Comparison of ENCODE assay signal across 17 mouse cellular contexts in the genomic region with DNA sequence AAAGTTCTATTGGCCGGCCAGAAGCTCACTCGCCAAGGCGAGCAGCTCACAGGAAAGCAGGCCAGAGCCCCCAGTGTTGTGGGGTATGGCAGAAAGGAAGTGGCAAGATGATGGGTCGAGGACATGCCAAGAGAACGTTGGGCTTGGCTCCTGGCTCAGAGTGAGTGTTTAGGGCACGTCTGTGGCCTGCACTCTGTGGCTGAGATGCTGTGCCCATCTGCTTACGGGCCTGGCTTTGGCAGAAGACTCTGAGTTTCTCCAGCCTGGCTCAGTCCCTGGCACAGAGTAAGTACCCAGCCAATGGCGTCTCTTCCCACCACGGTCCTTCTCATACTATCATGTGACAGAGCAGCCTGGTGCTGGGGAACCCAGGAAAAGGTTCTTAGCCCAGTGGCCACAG. TPM values are rescaled to one million over a fixed set of nuclear protein-coding genes. Genes with fewer than 3 reads are reported as not detected.
DNase-seq lines count a peak whose midpoint lies in the region; ATAC-seq lines count a peak whose summit lies in the region.
"Had no signal": no experiment of that assay in that cellular context is flagged by ENCODE, and none has a peak within 500 bp of the region (broad histone marks: within the 10 kb centered on the region; RNA-seq: fewer than 3 reads in every experiment).

No protein-coding gene starts in this region.

- no peaks in the 10 kb centered on the region for H3K9me3 ChIP-seq in forebrain, embryonic 15.5 days
- H3K9me3 ChIP-seq in midbrain, embryonic 13.5 days = no peaks in the 10 kb centered on the region
- H3K9me3 ChIP-seq: intestine, embryonic 15.5 days had no signal

- H3K36me3 ChIP-seq in forebrain, embryonic 15.5 days = no peaks in the 10 kb centered on the region
- H3K36me3 ChIP-seq in midbrain, embryonic 13.5 days = no peaks in the 10 kb centered on the region
- H3K36me3 ChIP-seq: intestine, embryonic 15.5 days had no signal

- H3K27me3 ChIP-seq in forebrain, embryonic 15.5 days = no peaks in the 10 kb centered on the region; the same call in 1 of the 2 replicates
- peaks cover 15% of the 10 kb centered on the region for H3K27me3 ChIP-seq in midbrain, embryonic 13.5 days

- WGBS in forebrain, embryonic 15.5 days = 77% methylated on average over 9 of the region's 9 CpGs
- 88% methylated on average over 9 of the region's 9 CpGs for WGBS in midbrain, embryonic 13.5 days

- ATAC-seq in forebrain, embryonic 15.5 days (replicated peaks) = no peak
- ATAC-seq in midbrain, embryonic 13.5 days = no peak
- no peak for ATAC-seq in erythroblast, adult 5-6 weeks (replicated peaks; ENCODE audit: low FRiP score, poor library complexity, severe bottlenecking)
- ATAC-seq: intestine, embryonic 15.5 days had no signal

- no peak overlapping the region for H3K4me2 ChIP-seq in forebrain, embryonic 15.5 days (replicated peaks)
- no peak overlapping the region for H3K4me2 ChIP-seq in midbrain, embryonic 13.5 days (replicated peaks)
- H3K4me2 ChIP-seq: intestine, embryonic 15.5 days; liver, embryonic 11.5 days had no signal

- H3K4me1 ChIP-seq in forebrain, embryonic 15.5 days = peaks cover 27% of the 10 kb centered on the region
- H3K4me1 ChIP-seq in midbrain, embryonic 13.5 days (replicated peaks) = peaks cover 45% of the 10 kb centered on the region
- H3K4me1 ChIP-seq: intestine, embryonic 15.5 days had no signal

- H3K27ac ChIP-seq in forebrain, embryonic 15.5 days (replicated peaks) = peak overlapping the region; percentile 20; the same call in 1 of the 2 replicates
- peak overlapping the region; percentile 58 for H3K27ac ChIP-seq in midbrain, embryonic 13.5 days
- H3K27ac ChIP-seq: intestine, embryonic 15.5 days had no signal

- H3K4me3 ChIP-seq in forebrain, embryonic 15.5 days = no peak overlapping the region
- no peak overlapping the region for H3K4me3 ChIP-seq in midbrain, embryonic 13.5 days (replicated peaks)
- H3K4me3 ChIP-seq: erythroblast, embryonic 14.5 days; intestine, embryonic 15.5 days had no signal

- peak; percentile 51 for DNase-seq in 3134 (ENCODE audit: extremely low read depth, insufficient read length, low spot score)
- peak; percentile 69 to 78 for DNase-seq in cerebellum, adult 18-20 months
- no peak for DNase-seq in ovary, adult 18-20 months (ENCODE audit: low spot score)
- no peak for DNase-seq in c-Kit-positive CD71-positive TER-119-positive erythroid progenitor cells, embryonic 14.5 days (ENCODE audit: low spot score)
- DNase-seq: adrenal gland, adult 8-10 months; gastrocnemius, postnatal 10 days; kidney, postnatal 14 days; thymus, postnatal 25 days had no signal

- no peak overlapping the region for H3K9ac ChIP-seq in forebrain, embryonic 15.5 days (replicated peaks)
- peak overlapping the region; percentile 21; the same call in 1 of the 2 replicates for H3K9ac ChIP-seq in midbrain, embryonic 13.5 days (replicated peaks)
- H3K9ac ChIP-seq: intestine, embryonic 15.5 days had no signal

RNA-seq across cellular contexts. Expression of gene Sept3, which starts 5.9 kb away (rescaled TPM):
- polyA plus RNA-seq in forebrain, embryonic 15.5 days (2015; fragmentation: Nextera tagmentation; extraction: Ambion mirVana) = 450 and 460 TPM in 2 replicates
- polyA plus RNA-seq in midbrain, embryonic 13.5 days (2015; fragmentation: Nextera tagmentation; extraction: Ambion mirVana) = 341 and 349 TPM in 2 replicates
- total RNA-seq in erythroblast, adult 5-6 weeks (2015; ENCODE audit: low replicate concordance) = 2.3 TPM in 1 of 2 replicates, not detected in the other
- 0.09 TPM in 1 of 2 replicates, not detected in the other for total RNA-seq in erythroblast, adult 5-6 weeks (2017; ENCODE audit: low replicate concordance)
- polyA plus RNA-seq: erythroblast, embryonic 14.5 days had no signal

RNA-seq across cellular contexts. Expression of gene 1500009C09Rik, which starts 16.6 kb away (rescaled TPM):
- polyA plus RNA-seq in forebrain, embryonic 15.5 days (2015; fragmentation: Nextera tagmentation; extraction: Ambion mirVana) = 13.5 and 14.7 TPM in 2 replicates
- polyA plus RNA-seq in midbrain, embryonic 13.5 days (2015; fragmentation: Nextera tagmentation; extraction: Ambion mirVana) = 9.6 and 9.7 TPM in 2 replicates
- not detected in 2 replicates for total RNA-seq in erythroblast, adult 5-6 weeks (2015; ENCODE audit: low replicate concordance)
- not detected in 2 replicates for total RNA-seq in erythroblast, adult 5-6 weeks (2017; ENCODE audit: low replicate concordance)
- total RNA-seq: gastrocnemius, postnatal 10 days had no signal
- polyA plus RNA-seq: erythroblast, embryonic 14.5 days; heart, embryonic 14.5 days; liver, embryonic 11.5 days had no signal

RNA-seq across cellular contexts. Expression of gene Cenpm, which starts 24.2 kb away (rescaled TPM):
- polyA plus RNA-seq in forebrain, embryonic 15.5 days (2015; fragmentation: Nextera tagmentation; extraction: Ambion mirVana) = 38.9 and 45.6 TPM in 2 replicates
- polyA plus RNA-seq in midbrain, embryonic 13.5 days (2015; fragmentation: Nextera tagmentation; extraction: Ambion mirVana) = 28.6 and 30.4 TPM in 2 replicates
- total RNA-seq in erythroblast, adult 5-6 weeks (2015; ENCODE audit: low replicate concordance) = 10.7 and 11.0 TPM in 2 replicates
- 2.3 and 7.2 TPM in 2 replicates for total RNA-seq in erythroblast, adult 5-6 weeks (2017; ENCODE audit: low replicate concordance)

RNA-seq across cellular contexts. Expression of gene Wbp2nl, which starts 30.0 kb away (rescaled TPM):
- polyA plus RNA-seq in forebrain, embryonic 15.5 days (2015; fragmentation: Nextera tagmentation; extraction: Ambion mirVana) = 0.15 TPM in 1 of 2 replicates, not detected in the other
- polyA plus RNA-seq in midbrain, embryonic 13.5 days (2015; fragmentation: Nextera tagmentation; extraction: Ambion mirVana) = not detected in 2 replicates
- not detected in 2 replicates for total RNA-seq in erythroblast, adult 5-6 weeks (2015; ENCODE audit: low replicate concordance)
- total RNA-seq in erythroblast, adult 5-6 weeks (2017; ENCODE audit: low replicate concordance) = not detected in 2 replicates
- total RNA-seq: adrenal gland, adult 8-10 months; gastrocnemius, postnatal 10 days; left cerebral cortex, adult 18-20 months had no signal
- polyA plus RNA-seq: cortical plate, adult 2 months; erythroblast, embryonic 14.5 days; heart, embryonic 14.5 days had no signal

RNA-seq across cellular contexts. Expression of gene Tnfrsf13c, which starts 44.6 kb away (rescaled TPM):
- 0.11 and 0.37 TPM in 2 replicates for polyA plus RNA-seq in forebrain, embryonic 15.5 days (2015; fragmentation: Nextera tagmentation; extraction: Ambion mirVana)
- polyA plus RNA-seq in midbrain, embryonic 13.5 days (2015; fragmentation: Nextera tagmentation; extraction: Ambion mirVana) = not detected in 2 replicates
- 0.84 and 6.3 TPM in 2 replicates for total RNA-seq in erythroblast, adult 5-6 weeks (2015; ENCODE audit: low replicate concordance)
- not detected in 2 replicates for total RNA-seq in erythroblast, adult 5-6 weeks (2017; ENCODE audit: low replicate concordance)
- polyA plus RNA-seq: intestine, embryonic 15.5 days had no signal

Comparison
In these comparisons a context has a peak if more than half of its experiments do, and no peak if none do; other contexts are left out.
1. DNase-seq: peak in 3134 (single experiment) and cerebellum, adult 18-20 months (2 of 2); none in ovary, adult 18-20 months (single experiment) and c-Kit-positive CD71-positive TER-119-positive erythroid progenitor cells, embryonic 14.5 days (single experiment).